Mouse (Mus musculus) lung, postnatal 0 days (tissue): Measurements from ENCODE around the gene Tnfsf13.

Experiments
- CTCF ChIP-seq: IDR thresholded peaks from 2 replicates; pipeline ENCODE4 v1.5.1; 2016; ENCODE audit warnings: antibody characterized with exemption, mild to moderate bottlenecking
- EP300 ChIP-seq: IDR thresholded peaks from 2 replicates; pipeline ENCODE4 v1.6.1; 2016; ENCODE audit warnings: antibody characterized with exemption, mild to moderate bottlenecking, control low read depth

DNA sequence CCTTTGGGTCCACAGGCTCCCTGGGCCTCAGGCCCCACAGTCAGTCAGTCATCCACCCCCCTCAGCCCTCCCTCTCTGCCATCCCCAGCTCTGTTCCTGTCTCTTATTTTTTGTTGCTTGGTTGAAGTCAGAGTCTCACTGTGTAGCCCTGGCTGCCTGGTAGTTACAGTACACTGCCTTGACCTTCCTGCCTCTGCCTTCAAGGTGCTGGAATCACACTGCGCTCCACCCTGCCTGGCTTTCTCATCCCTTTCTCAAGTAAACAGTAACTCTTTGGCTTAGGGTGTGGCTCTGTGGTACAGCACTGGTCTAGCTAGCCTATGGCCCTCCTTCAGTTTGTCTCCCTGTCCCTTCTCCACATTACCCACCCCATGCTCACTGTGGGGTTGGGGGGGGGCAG, 4.3 kb upstream of the Tnfsf13 start:
- TF ChIP-seq EP300 (no peak), CTCF (no peak)
